23 mouse cellular contexts compared by ENCODE assay signal in the genomic region with DNA sequence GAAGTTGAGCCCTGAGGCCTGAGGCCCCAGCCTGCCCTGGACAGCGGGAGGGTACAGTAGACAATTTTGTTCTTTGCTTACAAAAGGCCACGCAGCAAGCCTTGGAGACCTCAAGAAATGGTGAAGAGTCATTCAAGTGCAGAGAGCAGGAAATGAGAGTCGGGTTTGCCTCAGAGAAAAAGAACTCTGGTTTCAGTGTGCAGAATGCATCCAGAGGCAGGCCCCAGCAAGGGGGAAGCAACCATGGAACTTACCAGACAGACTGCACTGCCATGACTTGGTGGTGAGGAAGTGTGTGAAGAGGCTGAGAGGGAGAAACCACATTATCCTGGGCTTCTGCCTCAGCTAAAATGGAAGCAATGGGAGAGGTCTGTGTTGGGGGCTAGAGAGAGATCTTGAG. TPM values are rescaled to one million over a fixed set of nuclear protein-coding genes. Genes with fewer than 3 reads are reported as not detected.
DNase-seq lines count a peak whose midpoint lies in the region; ATAC-seq and TF ChIP-seq lines count a peak whose summit lies in the region.
"Had no signal": no experiment of that assay in that cellular context is flagged by ENCODE, and none has a peak within 500 bp of the region (broad histone marks: within the 10 kb centered on the region; RNA-seq: fewer than 3 reads in every experiment).

No protein-coding gene starts in this region.

- peak; percentile 24 to 35 for DNase-seq in B cell, adult 2 months
- DNase-seq in liver, embryonic 14.5 days (ENCODE audit: low read depth in 3 of 3, low spot score in 3 of 3): no peak
- DNase-seq in cerebellum, postnatal 14 days: no peak
- DNase-seq in heart, adult 18-20 months: no peak
- DNase-seq: adrenal gland, postnatal 36 days; cerebellum, adult 11 months; cerebellum, adult 9-11 months; embryo, embryonic 11 days; lung, embryonic 14.5 days; thymus, postnatal 36 days had no signal

- WGBS in liver, embryonic 14.5 days (ENCODE audit: insufficient replicate concordance): 38% methylated on average over 3 of the region's 3 CpGs

- H3K4me1 ChIP-seq in erythroblast, embryonic 14.5 days (ENCODE audit: control insufficient read depth): peaks cover 61% of the 10 kb centered on the region
- peaks cover 27 to 34% of the 10 kb centered on the region in 2 experiments for H3K4me1 ChIP-seq in liver, embryonic 14.5 days (replicated peaks; ENCODE audit: control insufficient read depth in 2 of 2, insufficient read depth in 2 of 2, low read length in 1 of 2)

- no peak overlapping the region; the same call in 1 of the 2 replicates for H3K27ac ChIP-seq in liver, embryonic 14.5 days
- H3K27ac ChIP-seq: embryonic facial prominence, embryonic 13.5 days; hindbrain, embryonic 10.5 days; intestine, embryonic 15.5 days; left cerebral cortex, adult 2 months; midbrain, embryonic 10.5 days had no signal

- H3K27me3 ChIP-seq in erythroblast, embryonic 14.5 days (ENCODE audit: control insufficient read depth): no peaks in the 10 kb centered on the region
- no peaks in the 10 kb centered on the region for H3K27me3 ChIP-seq in liver, embryonic 14.5 days (ENCODE audit: control insufficient read depth, insufficient read depth, low read length)
- H3K27me3 ChIP-seq: embryonic facial prominence, embryonic 13.5 days; intestine, embryonic 15.5 days had no signal

- peaks cover 5% of the 10 kb centered on the region; the same call in 1 of the 2 replicates for H3K9me3 ChIP-seq in erythroblast, embryonic 14.5 days (ENCODE audit: control insufficient read depth, low read length)
- H3K9me3 ChIP-seq in liver, embryonic 14.5 days (ENCODE audit: control insufficient read depth, low read length): no peaks in the 10 kb centered on the region
- H3K9me3 ChIP-seq: embryonic facial prominence, embryonic 13.5 days; hindbrain, embryonic 10.5 days; intestine, embryonic 15.5 days; midbrain, embryonic 10.5 days had no signal

- TF ChIP-seq EP300 in liver, embryonic 14.5 days (IDR thresholded peaks at IDR 0.05; ENCODE audit: low read depth): no peak

- no peak for ATAC-seq in erythroblast, adult 5-6 weeks (replicated peaks; ENCODE audit: low FRiP score, poor library complexity, severe bottlenecking)
- no peak for ATAC-seq in liver, embryonic 14.5 days (ENCODE audit: insufficient read depth)
- ATAC-seq in monocyte, adult 5-6 weeks (replicated peaks; ENCODE audit: insufficient number of reproducible peaks, low FRiP score, low TSS enrichment, poor library complexity, severe bottlenecking): 0 out of 2 replicates have a peak, but pooled peaks have one; percentile 24
- no peak for ATAC-seq in megakaryocyte-erythroid progenitor cell, adult 5-6 weeks (replicated peaks; ENCODE audit: low FRiP score, low TSS enrichment, poor library complexity, severe bottlenecking)
- ATAC-seq: forebrain, embryonic 14.5 days; hindbrain, embryonic 16.5 days; intestine, embryonic 15.5 days; midbrain, embryonic 16.5 days had no signal

- peaks cover 54% of the 10 kb centered on the region for H3K36me3 ChIP-seq in erythroblast, embryonic 14.5 days (ENCODE audit: control insufficient read depth)
- H3K36me3 ChIP-seq in liver, embryonic 14.5 days (replicated peaks; ENCODE audit: control insufficient read depth, insufficient read depth, low read depth): peaks cover 7% of the 10 kb centered on the region
- H3K36me3 ChIP-seq: hindbrain, embryonic 10.5 days; intestine, embryonic 15.5 days; midbrain, embryonic 10.5 days had no signal

- peak overlapping the region; percentile 95; the same call in 1 of the 2 replicates for H3K4me2 ChIP-seq in liver, embryonic 14.5 days (ENCODE audit: low read depth)
- H3K4me2 ChIP-seq: embryonic facial prominence, embryonic 13.5 days; heart, embryonic 11.5 days; intestine, embryonic 15.5 days; lung, embryonic 14.5 days had no signal

- H3K9ac ChIP-seq in liver, embryonic 14.5 days (replicated peaks): no peak overlapping the region
- H3K9ac ChIP-seq: embryonic facial prominence, embryonic 13.5 days; intestine, embryonic 15.5 days; lung, embryonic 14.5 days had no signal

- H3K4me3 ChIP-seq in erythroblast, embryonic 14.5 days (replicated peaks): peak overlapping the region; percentile 39
- no peak overlapping the region for H3K4me3 ChIP-seq in liver, embryonic 14.5 days (ENCODE audit: insufficient read depth in 1 of 2, low read depth in 2 of 2, low read length in 2 of 2)
- H3K4me3 ChIP-seq: embryonic facial prominence, embryonic 13.5 days; hindbrain, embryonic 10.5 days; intestine, embryonic 15.5 days; left cerebral cortex, adult 2 months; midbrain, embryonic 10.5 days had no signal

- TF ChIP-seq CTCF in liver, embryonic 14.5 days (IDR thresholded peaks at IDR 0.05; ENCODE audit: low read depth): no peak

RNA-seq across cellular contexts. Expression of a gene that starts 4.5 kb away (rescaled TPM):
- polyA plus RNA-seq in erythroblast, embryonic 14.5 days (2012): 2.1 and 2.7 TPM in 2 replicates
- total RNA-seq in erythroblast, adult 5-6 weeks (2015; ENCODE audit: low replicate concordance): 26.1 and 51.9 TPM in 2 replicates
- total RNA-seq in erythroblast, adult 5-6 weeks (2017; ENCODE audit: low replicate concordance): 22.4 and 34.0 TPM in 2 replicates
- polyA plus RNA-seq in liver, embryonic 14.5 days (2012; rRNA removed): 9.5 and 9.6 TPM in 2 replicates
- polyA plus RNA-seq in liver, embryonic 14.5 days (2014; fragmentation: Nextera tagmentation; extraction: Ambion mirVana): 7.6 and 9.6 TPM in 2 replicates
- total RNA-seq in monocyte, adult 5-6 weeks (2017): 0.48 to 0.97 TPM (median 0.85 TPM) in 3 replicates
- total RNA-seq in heart, adult 18-20 months (2021): under 1 TPM; 0.37 to 0.69 TPM
- 8.5 and 10.1 TPM in 2 replicates for total RNA-seq in megakaryocyte-erythroid progenitor cell, adult 5-6 weeks (2014; fragmentation: Nextera tagmentation)
- total RNA-seq in megakaryocyte-erythroid progenitor cell, adult 5-6 weeks (2017): 2.8 and 4.4 TPM in 2 replicates

RNA-seq across cellular contexts. Expression of a gene that starts 25.2 kb away (rescaled TPM):
- polyA plus RNA-seq in erythroblast, embryonic 14.5 days (2012): 0.58 and 1.1 TPM in 2 replicates
- total RNA-seq in erythroblast, adult 5-6 weeks (2015; ENCODE audit: low replicate concordance): 30.9 and 39.2 TPM in 2 replicates
- 11.2 and 19.9 TPM in 2 replicates for total RNA-seq in erythroblast, adult 5-6 weeks (2017; ENCODE audit: low replicate concordance)
- 25.9 and 26.8 TPM in 2 replicates for polyA plus RNA-seq in liver, embryonic 14.5 days (2012; rRNA removed)
- polyA plus RNA-seq in liver, embryonic 14.5 days (2014; fragmentation: Nextera tagmentation; extraction: Ambion mirVana): 19.1 and 21.8 TPM in 2 replicates
- total RNA-seq in monocyte, adult 5-6 weeks (2017): 23.7 to 41.9 TPM (median 34.0 TPM) in 3 replicates
- total RNA-seq in heart, adult 18-20 months (2021): 10 to 100 TPM; 51.9 to 69.1 TPM
- total RNA-seq in megakaryocyte-erythroid progenitor cell, adult 5-6 weeks (2014; fragmentation: Nextera tagmentation): 42.6 and 71.6 TPM in 2 replicates
- total RNA-seq in megakaryocyte-erythroid progenitor cell, adult 5-6 weeks (2017): 51.3 and 74.9 TPM in 2 replicates

RNA-seq across cellular contexts. Expression of a gene that starts 38.0 kb away (rescaled TPM):
- polyA plus RNA-seq in erythroblast, embryonic 14.5 days (2012): not detected in 2 replicates
- total RNA-seq in erythroblast, adult 5-6 weeks (2015; ENCODE audit: low replicate concordance): not detected in 2 replicates
- not detected in 2 replicates for total RNA-seq in erythroblast, adult 5-6 weeks (2017; ENCODE audit: low replicate concordance)
- 0.02 TPM in 1 of 2 replicates, not detected in the other for polyA plus RNA-seq in liver, embryonic 14.5 days (2012; rRNA removed)
- polyA plus RNA-seq in liver, embryonic 14.5 days (2014; fragmentation: Nextera tagmentation; extraction: Ambion mirVana): not detected in 2 replicates
- total RNA-seq in monocyte, adult 5-6 weeks (2017): not detected in 3 replicates
- 100 to 1,000 TPM in 1 of 2 experiments, 10 to 100 TPM in 1; 73.2 to 181 TPM for total RNA-seq in heart, adult 18-20 months (2021)
- not detected in 2 replicates for total RNA-seq in megakaryocyte-erythroid progenitor cell, adult 5-6 weeks (2014; fragmentation: Nextera tagmentation)
- total RNA-seq in megakaryocyte-erythroid progenitor cell, adult 5-6 weeks (2017): not detected in 2 replicates

RNA-seq across cellular contexts. Expression of a gene that starts 55.8 kb away (rescaled TPM):
- 14.7 and 15.6 TPM in 2 replicates for polyA plus RNA-seq in erythroblast, embryonic 14.5 days (2012)
- total RNA-seq in erythroblast, adult 5-6 weeks (2015; ENCODE audit: low replicate concordance): 53.5 and 57.6 TPM in 2 replicates
- 20.5 and 80.0 TPM in 2 replicates for total RNA-seq in erythroblast, adult 5-6 weeks (2017; ENCODE audit: low replicate concordance)
- 95.8 and 107 TPM in 2 replicates for polyA plus RNA-seq in liver, embryonic 14.5 days (2012; rRNA removed)
- polyA plus RNA-seq in liver, embryonic 14.5 days (2014; fragmentation: Nextera tagmentation; extraction: Ambion mirVana): 242 and 250 TPM in 2 replicates
- 50.0 to 98.9 TPM (median 90.5 TPM) in 3 replicates for total RNA-seq in monocyte, adult 5-6 weeks (2017)
- 100 to 1,000 TPM; 548 to 551 TPM for total RNA-seq in heart, adult 18-20 months (2021)
- 188 and 266 TPM in 2 replicates for total RNA-seq in megakaryocyte-erythroid progenitor cell, adult 5-6 weeks (2014; fragmentation: Nextera tagmentation)
- total RNA-seq in megakaryocyte-erythroid progenitor cell, adult 5-6 weeks (2017): 369 and 388 TPM in 2 replicates

Comparison
In these comparisons a context has a peak if more than half of its experiments do, and no peak if none do; other contexts are left out.
1. DNase-seq: peak in B cell, adult 2 months (2 of 2); none in liver, embryonic 14.5 days (0 of 3), cerebellum, postnatal 14 days (0 of 2) and heart, adult 18-20 months (0 of 2).
2. RNA of a gene that starts 38.0 kb away (total RNA-seq): 73.2 to 181 TPM in heart, adult 18-20 months; not detected in erythroblast, adult 5-6 weeks, not detected in monocyte, adult 5-6 weeks and not detected in megakaryocyte-erythroid progenitor cell, adult 5-6 weeks; every median in the first group is over 10 times any median in the second.